Mouse (Mus musculus) bone marrow macrophage, adult 2 months (primary cell): ENCODE measurements around the gene Cep170.

Source experiments
- CTCF ChIP-seq: IDR thresholded peaks from 2 replicates; pipeline ENCODE4 v1.5.1; 2012; ENCODE audit warnings: low read depth, mild to moderate bottlenecking, low read length, moderate library complexity
- POLR2A ChIP-seq: IDR thresholded peaks from 2 replicates; pipeline ENCODE4 v1.6.1; 2012; ENCODE audit warnings: mild to moderate bottlenecking, low read depth, low read length, borderline replicate concordance

DNA sequence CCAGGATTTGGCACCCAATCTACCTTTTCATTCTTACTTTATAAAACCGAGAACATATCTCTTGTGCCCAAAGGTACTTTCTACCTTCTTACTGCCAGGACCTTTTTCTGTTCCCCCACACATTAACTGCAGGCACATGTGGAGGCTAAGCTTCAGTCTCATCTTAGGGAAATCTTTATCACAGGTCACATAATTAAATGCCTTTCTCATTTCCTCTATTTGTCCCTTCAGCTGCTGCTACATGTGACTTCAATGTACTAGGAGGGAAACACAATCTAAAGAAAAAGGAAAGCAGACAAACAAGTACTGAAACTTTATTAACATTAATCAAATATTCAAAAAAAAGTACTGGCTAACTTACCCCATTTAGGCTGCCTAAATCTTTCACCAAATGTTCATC is 21.7 kb downstream of the Cep170 start:
- TF ChIP-seq CTCF (no peak), POLR2A (no peak)
